12 mouse cellular contexts compared by ENCODE assay signal in the genomic region with DNA sequence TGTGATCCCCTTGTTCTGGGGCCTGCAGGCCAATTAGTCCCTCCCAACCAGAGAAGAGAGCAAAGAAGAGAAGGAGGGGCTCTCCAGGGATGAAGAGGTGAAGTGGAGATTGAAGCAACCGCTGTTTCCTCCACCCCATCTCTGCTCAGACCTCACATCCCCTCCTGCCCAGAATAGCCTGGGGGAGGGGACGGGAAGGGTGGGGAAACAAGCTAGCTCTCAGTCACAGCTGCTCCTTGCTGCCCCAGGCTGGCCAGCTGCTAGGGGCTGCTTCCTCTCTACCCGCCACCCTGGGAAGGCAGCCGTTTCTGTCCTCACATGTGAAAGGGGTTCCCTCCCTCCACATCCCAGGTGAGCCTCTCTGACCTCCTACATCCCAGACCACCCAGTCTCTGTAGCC.
DNase-seq lines count a peak whose midpoint lies in the region; ATAC-seq and TF ChIP-seq lines count a peak whose summit lies in the region.
"Had no signal": no experiment of that assay in that cellular context is flagged by ENCODE, and none has a peak within 500 bp of the region (broad histone marks: within the 10 kb centered on the region; RNA-seq: fewer than 3 reads in every experiment).

No protein-coding gene starts in this region.

- no peak overlapping the region for H3K27ac ChIP-seq in liver, embryonic 13.5 days
- H3K27ac ChIP-seq in liver, embryonic 12.5 days = no peak overlapping the region
- no peak overlapping the region for H3K27ac ChIP-seq in limb, embryonic 11.5 days (replicated peaks; ENCODE audit: low read depth, low read length)
- H3K27ac ChIP-seq in cerebellum, adult 2 months (ENCODE audit: insufficient read depth, low read length) = no peak overlapping the region

- no peaks in the 10 kb centered on the region for H3K36me3 ChIP-seq in liver, embryonic 13.5 days
- H3K36me3 ChIP-seq in liver, embryonic 12.5 days = no peaks in the 10 kb centered on the region
- H3K36me3 ChIP-seq in limb, embryonic 11.5 days (ENCODE audit: control insufficient read depth, insufficient read depth, low read length) = no peaks in the 10 kb centered on the region

- peak; percentile 9 for DNase-seq in liver, embryonic 13.5 days
- peak; percentile 56 for DNase-seq in limb, embryonic 11.5 days (ENCODE audit: low spot score)
- peak; percentile 34 to 44 for DNase-seq in thymus, adult 18-20 months
- no peak for DNase-seq in cerebellum, postnatal 36 days
- no peak for DNase-seq in cerebellum, adult 2 months
- DNase-seq in gastrocnemius, postnatal 14 days = no peak
- DNase-seq: gastrocnemius, postnatal 25 days; kidney, postnatal 10 days; lung, postnatal 14 days; right cerebral cortex, postnatal 25 days had no signal

- 7% methylated on average over 4 of the region's 4 CpGs for WGBS in liver, embryonic 13.5 days (ENCODE audit: insufficient replicate concordance)
- 6% methylated on average over 4 of the region's 4 CpGs for WGBS in liver, embryonic 12.5 days (ENCODE audit: insufficient replicate concordance)
- WGBS in limb, embryonic 11.5 days = 8% methylated on average over 4 of the region's 4 CpGs
- whole genome bisulfite sequencing in cerebellum, adult 2 months = 64% methylated on average over 4 of the region's 4 CpGs

- H3K9ac ChIP-seq in liver, embryonic 13.5 days = no peak overlapping the region
- no peak overlapping the region for H3K9ac ChIP-seq in liver, embryonic 12.5 days
- H3K9ac ChIP-seq in limb, embryonic 11.5 days (ENCODE audit: low read length) = no peak overlapping the region; the same call in 1 of the 2 replicates

- intact Hi-C loops in gastrocnemius, postnatal 14 days (cut with DNase I; ENCODE audit: low total_unique reads) = no loop called here

- TF ChIP-seq CTCF in cerebellum, adult 2 months (IDR thresholded peaks at IDR 0.05; ENCODE audit: borderline replicate concordance, insufficient read depth, low read depth, low read length) = no peak

- no peak overlapping the region for H3K4me2 ChIP-seq in liver, embryonic 13.5 days
- H3K4me2 ChIP-seq in liver, embryonic 12.5 days = no peak overlapping the region
- H3K4me2 ChIP-seq in limb, embryonic 11.5 days (ENCODE audit: low read depth, severe bottlenecking) = 0 out of 2 replicates have a peak overlapping the region, but pooled peaks have one; percentile 18

- TF ChIP-seq POLR2A in cerebellum, adult 2 months (IDR thresholded peaks at IDR 0.05; ENCODE audit: borderline replicate concordance, insufficient read depth, low read length) = no peak

- H3K4me3 ChIP-seq in liver, embryonic 13.5 days (replicated peaks) = no peak overlapping the region
- H3K4me3 ChIP-seq in liver, embryonic 12.5 days = no peak overlapping the region
- no peak overlapping the region for H3K4me3 ChIP-seq in limb, embryonic 11.5 days (ENCODE audit: low read depth, low read length)
- no peak overlapping the region for H3K4me3 ChIP-seq in cerebellum, adult 2 months (replicated peaks; ENCODE audit: insufficient read depth, low read depth, low read length)

- no peaks in the 10 kb centered on the region for H3K9me3 ChIP-seq in liver, embryonic 13.5 days (replicated peaks)
- H3K9me3 ChIP-seq in liver, embryonic 12.5 days (replicated peaks) = no peaks in the 10 kb centered on the region
- H3K9me3 ChIP-seq in limb, embryonic 11.5 days (ENCODE audit: control insufficient read depth, low read length) = no peaks in the 10 kb centered on the region

- H3K27me3 ChIP-seq in liver, embryonic 13.5 days = no peaks in the 10 kb centered on the region
- H3K27me3 ChIP-seq in liver, embryonic 12.5 days (replicated peaks) = no peaks in the 10 kb centered on the region
- H3K27me3 ChIP-seq in limb, embryonic 11.5 days (ENCODE audit: control insufficient read depth, insufficient read depth, low read length) = no peaks in the 10 kb centered on the region
- H3K27me3 ChIP-seq in cerebellum, adult 2 months (ENCODE audit: control insufficient read depth, insufficient read depth, low read length) = no peaks in the 10 kb centered on the region

- H3K4me1 ChIP-seq in liver, embryonic 13.5 days (replicated peaks) = no peaks in the 10 kb centered on the region
- no peaks in the 10 kb centered on the region for H3K4me1 ChIP-seq in liver, embryonic 12.5 days
- peaks cover 8% of the 10 kb centered on the region for H3K4me1 ChIP-seq in limb, embryonic 11.5 days (ENCODE audit: control insufficient read depth, insufficient read depth, low read length)
- H3K4me1 ChIP-seq in cerebellum, adult 2 months (ENCODE audit: control insufficient read depth, insufficient read depth, low read length) = no peaks in the 10 kb centered on the region

- no peak for ATAC-seq in liver, embryonic 13.5 days (ENCODE audit: low read depth)
- ATAC-seq in liver, embryonic 12.5 days = no peak; the same call in 1 of the 2 replicates
- peak; percentile 89 for ATAC-seq in common myeloid progenitor, adult 5-6 weeks (replicated peaks; ENCODE audit: low read depth, poor library complexity, severe bottlenecking)
- ATAC-seq in limb, embryonic 11.5 days (ENCODE audit: insufficient number of reproducible peaks, low FRiP score, low TSS enrichment, low read depth) = no peak

Comparison
In these comparisons a context has a peak if more than half of its experiments do, and no peak if none do; other contexts are left out.
1. DNase-seq: peak in liver, embryonic 13.5 days (single experiment), limb, embryonic 11.5 days (single experiment) and thymus, adult 18-20 months (2 of 2); none in cerebellum, postnatal 36 days (0 of 2), cerebellum, adult 2 months (0 of 2) and gastrocnemius, postnatal 14 days (single experiment).